Mouse (Mus musculus) heart, embryonic 15.5 days (tissue): ENCODE results near the gene B4galnt3. TPM values are rescaled to one million over a fixed set of nuclear protein-coding genes. Genes with fewer than 3 reads are reported as not detected.

Experiments used
- ATAC-seq: fragments of 200-750 bp; cut with Nextera tagmentation; replicated peaks from 2 replicates; pipeline ENCODE4 v1.8.0; 2017; ENCODE audit warnings: low read depth, moderate TSS enrichment; ENCODE audit not compliant: insufficient number of reproducible peaks, insufficient read depth, low FRiP score
- H3K27ac ChIP-seq: fragments of 300-500 bp; sonication (generic); 2 replicates; pipeline ENCODE4 v1.5.1; 2015; ENCODE audit warnings: mild to moderate bottlenecking, inconsistent platforms
- H3K27me3 ChIP-seq: fragments of 300-500 bp; sonication (generic); 2 replicates; pipeline ENCODE4 v1.6.1; 2015; ENCODE audit warnings: inconsistent platforms
- H3K36me3 ChIP-seq: fragments of 300-500 bp; sonication (generic); 2 replicates; pipeline ENCODE4 v1.6.1; 2015; ENCODE audit warnings: mild to moderate bottlenecking, inconsistent platforms
- H3K4me1 ChIP-seq: fragments of 300-500 bp; sonication (generic); replicated peaks from 2 replicates; pipeline ENCODE4 v1.6.1; 2015; ENCODE audit warnings: inconsistent platforms
- H3K4me2 ChIP-seq: fragments of 300-500 bp; sonication (generic); 2 replicates; pipeline ENCODE4 v1.6.1; 2015; ENCODE audit warnings: inconsistent platforms, mild to moderate bottlenecking, moderate library complexity
- H3K4me3 ChIP-seq: fragments of 300-500 bp; sonication (generic); 2 replicates; pipeline ENCODE4 v1.5.1; 2015; ENCODE audit warnings: mild to moderate bottlenecking, inconsistent platforms
- H3K9ac ChIP-seq: fragments of 300-500 bp; sonication (generic); 2 replicates; pipeline ENCODE4 v1.6.1; 2015; ENCODE audit warnings: mild to moderate bottlenecking, inconsistent platforms
- H3K9me3 ChIP-seq: fragments of 300-500 bp; sonication (generic); replicated peaks from 2 replicates; pipeline ENCODE4 v1.6.1; 2016; ENCODE audit warnings: inconsistent platforms
- whole genome bisulfite sequencing: fragments of 180-500 bp; shearing (Covaris S2); methylation state at CpG from one replicate; pipeline ENCODE4 v1.1.7; 2015; ENCODE audit warnings: mixed read lengths; 5-methylcytosine and 5-hydroxymethylcytosine counted together
- polyA plus RNA-seq: library from polyadenylated mRNA; unstranded; fragments of >200 nt; fragmentation: Nextera tagmentation; extraction: Ambion mirVana; gene quantifications from 2 replicates; pipeline ENCODE4 v1.2.1, GENCODE M21; 2015

Gene B4galnt3
- polyA plus RNA-seq, 1 experiment from 2014 or later: 0.34 TPM

DNA sequence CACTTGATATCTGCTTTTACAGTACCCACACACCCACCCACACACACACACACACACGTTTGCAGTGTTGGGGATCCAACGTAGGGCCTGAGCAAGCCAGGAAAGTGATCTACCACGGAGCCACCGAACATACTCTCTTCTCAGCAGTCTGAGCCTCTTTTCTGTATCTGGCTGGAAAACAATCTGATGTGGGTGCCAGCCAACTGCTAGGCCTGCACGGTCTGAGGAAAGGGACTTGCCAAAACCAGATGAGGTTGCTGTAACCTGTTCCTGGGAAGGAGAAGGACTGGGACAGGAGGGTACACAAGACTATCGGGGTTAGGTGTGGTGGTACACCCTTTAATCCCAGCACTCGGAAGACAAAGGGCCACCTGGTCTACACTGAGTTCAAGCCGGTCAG is 51.1 kb downstream of the B4galnt3 start:
- H3K4me1 ChIP-seq: no peaks in the 10 kb centered on the region
- no peak overlapping the region for H3K4me2 ChIP-seq
- no peak for ATAC-seq
- H3K27me3 ChIP-seq: no peaks in the 10 kb centered on the region
- H3K4me3 ChIP-seq: no peak overlapping the region
- H3K36me3 ChIP-seq: no peaks in the 10 kb centered on the region
- no peak overlapping the region for H3K9ac ChIP-seq
- H3K27ac ChIP-seq: no peak overlapping the region
- 53% methylated on average over 8 of the region's 8 CpGs for WGBS
- H3K9me3 ChIP-seq: no peaks in the 10 kb centered on the region

DNA sequence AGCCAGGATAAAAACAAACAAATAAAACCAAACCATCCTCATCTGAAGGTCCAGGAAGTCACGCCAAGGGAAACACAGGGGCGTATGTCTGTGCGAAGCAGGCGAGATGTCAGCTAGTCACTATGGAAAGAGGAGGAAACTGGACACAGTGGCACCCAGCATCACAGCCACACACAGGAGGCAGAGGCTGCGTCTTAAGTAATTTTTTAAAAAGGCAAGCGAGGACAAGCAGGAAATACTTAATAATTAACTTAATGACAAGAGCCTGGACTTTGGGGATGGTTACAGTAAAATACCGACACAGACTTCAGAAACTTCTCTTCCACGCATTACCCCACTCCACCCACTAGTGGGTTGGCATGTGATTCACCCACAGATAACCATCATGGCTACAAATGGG is 51.8 kb downstream of the B4galnt3 start:
- Histone ChIP-seq H3K4me2 (no peak overlapping the region), H3K9me3 (no peaks in the 10 kb centered on the region), H3K9ac (no peak overlapping the region), H3K36me3 (no peaks in the 10 kb centered on the region), H3K27ac (no peak overlapping the region), H3K4me3 (no peak overlapping the region), H3K27me3 (no peaks in the 10 kb centered on the region), H3K4me1 (no peaks in the 10 kb centered on the region)
- no peak for ATAC-seq
- WGBS: 79% methylated on average over 8 of the region's 8 CpGs

DNA sequence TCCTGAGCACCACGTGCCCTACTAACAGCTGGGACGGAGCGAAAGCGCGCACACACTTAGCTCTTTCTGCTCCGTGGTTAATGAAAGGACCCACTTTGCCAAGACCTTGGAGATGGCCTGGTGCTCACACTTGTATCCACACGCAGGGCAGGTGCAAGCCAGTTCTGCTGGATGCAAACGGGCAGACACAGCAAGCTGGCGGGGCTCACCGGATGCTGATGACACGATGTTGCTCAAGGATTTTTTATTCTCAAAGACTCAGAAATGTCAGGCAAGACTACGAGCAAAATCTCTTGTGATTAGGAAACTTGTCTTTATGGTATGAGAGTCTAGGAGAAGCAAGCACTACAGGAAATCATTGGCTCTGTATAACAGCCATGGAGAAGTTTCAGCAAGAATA is 52.9 kb downstream of the B4galnt3 start:
- Histone ChIP-seq H3K36me3 (no peaks in the 10 kb centered on the region), H3K4me3 (no peak overlapping the region), H3K9me3 (no peaks in the 10 kb centered on the region), H3K9ac (no peak overlapping the region), H3K4me2 (no peak overlapping the region), H3K27me3 (no peaks in the 10 kb centered on the region), H3K27ac (no peak overlapping the region), H3K4me1 (no peaks in the 10 kb centered on the region)
- no peak for ATAC-seq
- WGBS: 86% methylated on average over 12 of the region's 12 CpGs

DNA sequence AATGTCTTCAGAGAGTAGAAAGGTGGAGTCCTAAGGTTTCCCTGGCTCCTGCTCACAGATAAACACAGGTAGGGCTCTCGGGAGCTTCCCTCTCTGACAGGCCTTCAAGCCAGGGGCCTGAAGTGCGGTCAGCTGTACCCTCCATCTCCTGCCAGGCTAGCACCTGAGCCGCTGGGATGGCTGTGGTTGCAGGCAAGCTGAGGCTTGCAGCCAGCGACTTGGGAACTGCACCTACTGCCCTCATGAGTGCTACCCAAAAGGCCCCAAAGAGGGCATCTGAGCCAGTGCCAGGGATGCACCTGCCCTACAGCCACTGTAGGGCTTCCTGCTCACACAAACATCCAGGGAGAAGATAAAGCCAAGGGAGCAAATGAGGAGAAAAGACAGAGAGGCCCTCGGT is 53.9 kb downstream of the B4galnt3 start:
- H3K9ac ChIP-seq: no peak overlapping the region
- H3K27ac ChIP-seq: no peak overlapping the region
- H3K4me1 ChIP-seq: peaks cover 5% of the 10 kb centered on the region
- WGBS: 73% methylated on average over 5 of the region's 5 CpGs
- no peak overlapping the region for H3K4me2 ChIP-seq
- ATAC-seq: no peak
- H3K36me3 ChIP-seq: no peaks in the 10 kb centered on the region
- H3K9me3 ChIP-seq: no peaks in the 10 kb centered on the region
- H3K4me3 ChIP-seq: no peak overlapping the region
- no peaks in the 10 kb centered on the region for H3K27me3 ChIP-seq

DNA sequence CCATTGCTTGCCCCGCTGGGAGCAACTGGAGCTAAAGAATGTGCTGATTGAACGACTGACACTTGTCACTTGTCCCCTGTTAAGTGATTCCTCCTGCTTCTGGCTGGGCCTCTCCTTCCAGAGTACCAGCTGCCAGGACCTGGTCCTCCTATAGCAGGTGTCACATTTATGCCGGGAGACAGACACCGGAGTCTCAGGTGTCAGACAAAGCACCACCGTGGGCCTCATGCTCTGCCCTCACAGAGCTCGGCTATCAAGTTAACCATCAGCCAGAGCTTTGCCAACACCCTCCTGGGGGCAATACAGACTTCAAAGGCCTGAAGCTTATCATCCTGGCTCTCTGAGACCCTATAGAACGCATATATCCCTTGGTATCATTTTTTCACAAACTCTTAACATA is 58.5 kb downstream of the B4galnt3 start:
- Histone ChIP-seq H3K4me2 (no peak overlapping the region), H3K9ac (no peak overlapping the region), H3K27me3 (no peaks in the 10 kb centered on the region), H3K27ac (no peak overlapping the region), H3K9me3 (no peaks in the 10 kb centered on the region), H3K36me3 (no peaks in the 10 kb centered on the region), H3K4me3 (no peak overlapping the region), H3K4me1 (peaks cover 5% of the 10 kb centered on the region)
- WGBS: 32% methylated on average over 7 of the region's 7 CpGs
- ATAC-seq: no peak

DNA sequence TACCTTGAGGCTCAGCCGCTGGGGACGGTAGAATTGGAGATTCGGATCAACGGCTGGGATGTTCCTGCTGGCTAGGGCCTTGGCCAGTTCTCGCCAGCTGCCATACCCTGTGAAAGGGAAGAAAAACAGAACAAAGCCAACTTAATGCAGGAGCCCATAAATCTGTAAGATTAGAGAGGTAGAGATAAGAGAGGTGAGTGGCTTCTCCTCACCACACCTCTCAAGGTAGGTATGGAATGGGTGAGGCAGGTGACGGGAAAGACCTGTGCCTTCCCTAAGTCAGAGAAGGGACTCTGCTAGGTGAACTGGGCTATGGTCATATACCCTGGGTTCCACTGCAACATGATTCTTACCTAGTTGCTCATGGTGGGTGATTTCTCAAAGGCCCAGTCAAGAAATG is 61.5 kb downstream of the B4galnt3 start:
- H3K9me3 ChIP-seq: no peaks in the 10 kb centered on the region
- H3K4me3 ChIP-seq: no peak overlapping the region
- H3K4me2 ChIP-seq: no peak overlapping the region
- 90% methylated on average over 6 of the region's 6 CpGs for WGBS
- H3K36me3 ChIP-seq: no peaks in the 10 kb centered on the region
- peaks cover 5% of the 10 kb centered on the region for H3K4me1 ChIP-seq
- no peak for ATAC-seq
- H3K27ac ChIP-seq: no peak overlapping the region
- no peaks in the 10 kb centered on the region for H3K27me3 ChIP-seq
- no peak overlapping the region for H3K9ac ChIP-seq

DNA sequence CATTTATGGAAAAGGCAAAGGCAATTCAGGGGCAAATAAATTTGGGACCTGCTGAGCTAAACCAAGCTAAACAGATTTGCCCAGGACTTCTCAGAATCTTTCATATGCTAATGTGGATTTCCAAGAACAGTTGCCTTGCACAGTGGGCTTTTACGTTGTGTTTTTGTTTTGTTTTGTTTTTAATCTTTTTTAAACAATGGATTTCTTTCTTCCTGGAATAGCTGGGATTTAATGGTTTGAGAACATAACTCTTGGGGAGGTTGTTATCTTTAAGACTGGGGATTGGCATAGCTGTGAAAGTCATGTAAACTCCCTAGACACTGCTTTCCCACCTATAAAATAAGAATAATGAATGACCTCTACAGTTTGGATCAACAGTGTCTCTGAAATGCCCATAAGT is 63.9 kb downstream of the B4galnt3 start:
- ATAC-seq: no peak
- H3K4me2 ChIP-seq: no peak overlapping the region
- no peak overlapping the region for H3K9ac ChIP-seq
- H3K36me3 ChIP-seq: no peaks in the 10 kb centered on the region
- WGBS: 51% methylated on average over 1 of the region's 1 CpGs
- H3K27me3 ChIP-seq: no peaks in the 10 kb centered on the region
- H3K4me3 ChIP-seq: no peak overlapping the region
- H3K9me3 ChIP-seq: no peaks in the 10 kb centered on the region
- H3K4me1 ChIP-seq: peaks cover 4% of the 10 kb centered on the region
- no peak overlapping the region for H3K27ac ChIP-seq

DNA sequence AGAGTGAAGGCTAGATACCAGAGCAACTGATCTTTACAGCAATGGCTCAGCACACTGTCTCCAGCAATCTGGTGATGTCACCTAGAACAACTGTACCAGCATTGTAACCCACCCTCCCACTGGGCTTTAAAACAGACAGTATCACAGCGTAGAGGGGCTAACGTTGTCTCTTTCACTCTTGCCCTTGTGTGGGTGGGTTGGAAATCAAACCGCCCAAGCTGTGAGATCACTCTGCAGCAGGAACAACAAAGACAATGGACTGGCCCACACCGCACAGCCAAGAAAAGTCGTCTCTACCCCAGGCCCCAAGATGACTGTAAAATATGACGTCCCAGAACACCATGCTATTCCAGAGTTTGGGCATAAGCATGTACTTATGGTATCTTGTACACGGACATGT is 64.6 kb downstream of the B4galnt3 start:
- WGBS: 69% methylated on average over 7 of the region's 7 CpGs
- Histone ChIP-seq H3K9me3 (no peaks in the 10 kb centered on the region), H3K4me2 (no peak overlapping the region), H3K4me3 (no peak overlapping the region), H3K4me1 (peaks cover 8% of the 10 kb centered on the region; the same call in 1 of the 2 replicates), H3K27ac (no peak overlapping the region), H3K9ac (no peak overlapping the region), H3K27me3 (no peaks in the 10 kb centered on the region), H3K36me3 (no peaks in the 10 kb centered on the region)
- ATAC-seq: no peak

DNA sequence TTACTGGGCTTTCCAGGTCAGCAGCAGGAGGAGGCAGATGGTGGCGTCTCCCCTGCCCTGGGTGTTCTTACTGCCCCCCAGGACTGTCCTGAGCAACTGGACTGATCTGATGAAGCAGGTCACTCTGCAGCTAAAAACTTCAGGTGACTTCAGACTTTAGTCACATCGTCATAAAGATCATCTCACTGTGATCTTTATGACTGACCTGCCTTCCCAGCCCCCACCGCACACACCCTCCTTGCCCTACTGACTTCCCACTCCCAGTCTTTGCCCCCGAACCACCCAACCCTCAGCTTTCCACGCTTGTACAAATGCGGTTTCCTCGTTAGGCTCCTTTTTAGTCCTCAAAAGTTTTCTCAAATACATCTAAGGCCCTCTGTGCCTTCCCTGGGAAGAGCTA is 67.3 kb downstream of the B4galnt3 start:
- Histone ChIP-seq H3K4me2 (no peak overlapping the region), H3K4me1 (peaks cover 8% of the 10 kb centered on the region; the same call in 1 of the 2 replicates), H3K27ac (no peak overlapping the region), H3K9ac (no peak overlapping the region), H3K9me3 (no peaks in the 10 kb centered on the region), H3K36me3 (no peaks in the 10 kb centered on the region), H3K4me3 (no peak overlapping the region), H3K27me3 (no peaks in the 10 kb centered on the region)
- ATAC-seq: no peak
- 88% methylated on average over 7 of the region's 7 CpGs for WGBS

DNA sequence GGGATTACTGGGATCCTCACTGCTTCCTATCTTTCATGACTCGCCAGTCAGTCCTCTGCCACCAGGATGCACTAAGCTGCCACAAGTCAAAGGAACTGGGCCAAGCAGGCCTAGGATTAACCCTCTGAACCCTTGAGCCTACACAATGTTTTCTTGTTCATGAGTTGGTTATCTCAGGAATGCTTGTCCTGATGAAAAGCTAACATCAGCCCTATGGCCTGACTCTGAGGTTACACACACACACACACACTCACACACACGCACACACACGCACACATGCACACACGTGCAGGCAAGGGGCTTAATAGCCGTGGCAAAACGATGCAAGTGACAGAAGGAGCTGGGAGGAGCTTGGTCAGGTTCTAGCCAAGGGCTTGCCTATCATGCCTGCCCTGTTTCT is 69.0 kb downstream of the B4galnt3 start:
- no peak overlapping the region for H3K4me2 ChIP-seq
- no peak overlapping the region for H3K4me3 ChIP-seq
- no peak overlapping the region for H3K27ac ChIP-seq
- peaks cover 8% of the 10 kb centered on the region; the same call in 1 of the 2 replicates for H3K4me1 ChIP-seq
- no peak for ATAC-seq
- no peaks in the 10 kb centered on the region for H3K36me3 ChIP-seq
- no peaks in the 10 kb centered on the region for H3K27me3 ChIP-seq
- H3K9ac ChIP-seq: no peak overlapping the region
- WGBS: 42% methylated on average over 6 of the region's 6 CpGs
- no peaks in the 10 kb centered on the region for H3K9me3 ChIP-seq

DNA sequence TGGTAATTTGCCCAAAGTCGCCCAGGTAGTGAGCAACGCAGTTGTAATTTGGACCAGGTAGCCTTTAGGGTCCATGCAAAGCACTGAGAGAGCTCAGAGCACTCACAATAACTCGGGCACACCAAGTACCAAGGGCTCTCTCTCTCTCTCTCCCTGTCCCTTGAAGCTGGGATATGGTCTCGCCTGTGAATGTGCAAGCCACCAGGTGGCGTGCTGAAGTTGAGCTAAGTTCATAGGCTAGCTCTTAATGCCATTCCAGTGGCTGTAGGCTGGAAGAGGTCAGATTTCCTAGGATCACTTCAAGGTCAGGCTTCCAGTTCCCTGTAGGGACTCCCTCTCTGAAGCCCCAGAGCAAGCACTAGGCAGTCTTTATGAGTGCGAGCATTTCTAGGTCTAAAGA is 71.7 kb downstream of the B4galnt3 start:
- Histone ChIP-seq H3K9ac (no peak overlapping the region), H3K27me3 (no peaks in the 10 kb centered on the region), H3K4me1 (peaks cover 8% of the 10 kb centered on the region; the same call in 1 of the 2 replicates), H3K36me3 (no peaks in the 10 kb centered on the region), H3K27ac (no peak overlapping the region), H3K9me3 (no peaks in the 10 kb centered on the region), H3K4me3 (no peak overlapping the region), H3K4me2 (no peak overlapping the region)
- no peak for ATAC-seq
- WGBS: 29% methylated on average over 6 of the region's 6 CpGs

DNA sequence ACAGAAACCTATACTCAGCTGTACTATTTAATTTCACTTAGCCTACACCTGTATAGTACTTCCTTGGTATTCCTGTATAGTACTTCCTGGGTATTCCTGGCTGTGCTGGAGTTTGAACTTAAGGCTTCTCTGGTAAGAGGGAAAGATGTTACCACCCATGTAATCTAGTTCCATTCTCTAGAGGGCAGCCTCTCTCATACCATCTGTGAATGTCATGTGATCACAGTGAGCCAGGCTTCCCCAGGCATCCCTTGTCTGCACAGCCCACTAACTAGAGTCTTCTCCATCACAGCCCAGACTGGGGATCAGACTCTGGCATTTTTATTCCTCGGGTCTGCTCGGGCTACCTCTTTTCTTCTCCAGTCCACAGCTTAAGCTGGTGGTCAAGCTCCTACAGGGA is 75.1 kb downstream of the B4galnt3 start:
- Histone ChIP-seq H3K4me3 (no peak overlapping the region), H3K9me3 (no peaks in the 10 kb centered on the region), H3K27ac (no peak overlapping the region), H3K4me1 (no peaks in the 10 kb centered on the region), H3K36me3 (no peaks in the 10 kb centered on the region), H3K9ac (no peak overlapping the region), H3K4me2 (no peak overlapping the region), H3K27me3 (no peaks in the 10 kb centered on the region)
- ATAC-seq: no peak
- WGBS: 78% methylated on average over 2 of the region's 2 CpGs
